8 mouse cellular contexts compared by ENCODE assay signal in the genomic region with DNA sequence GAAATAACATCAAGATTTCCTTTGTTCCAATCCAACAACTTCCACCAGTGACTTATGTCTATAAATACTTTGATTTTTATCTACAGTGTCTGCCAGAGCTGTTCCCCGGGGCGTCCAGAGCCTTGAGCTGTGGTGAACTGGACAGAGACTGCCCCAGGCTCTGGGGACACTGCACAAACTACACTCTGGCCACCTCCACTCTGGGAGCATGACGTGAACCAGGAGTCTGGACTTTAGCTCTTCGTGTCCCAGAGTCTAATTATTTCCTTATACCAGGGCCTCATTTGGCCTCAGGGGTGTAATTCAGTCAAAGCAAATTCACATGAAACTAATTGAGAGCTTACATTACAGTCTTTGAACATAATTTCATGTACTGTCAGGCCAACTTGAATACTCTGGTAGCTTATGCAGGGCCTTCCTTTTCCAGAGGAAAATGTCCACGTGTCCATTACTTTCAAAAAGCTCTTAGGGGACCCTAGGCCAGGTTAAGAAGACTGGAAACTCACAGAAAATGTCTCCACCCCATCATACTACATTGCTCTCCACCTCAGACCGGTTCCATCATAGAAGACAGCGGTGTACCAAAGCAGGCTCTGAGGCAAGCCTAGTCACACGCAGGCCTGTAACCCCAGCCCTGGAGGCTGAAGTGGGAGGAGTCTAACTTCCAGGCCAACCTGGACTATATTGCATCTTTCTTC. TPM values are rescaled to one million over a fixed set of nuclear protein-coding genes. Genes with fewer than 3 reads are reported as not detected.
DNase-seq lines count a peak whose midpoint lies in the region; ATAC-seq and TF ChIP-seq lines count a peak whose summit lies in the region.

No protein-coding gene starts in this region.

- no peak for TF ChIP-seq POLR2A in cerebellum, adult 2 months (IDR thresholded peaks at IDR 0.05; ENCODE audit: borderline replicate concordance, insufficient read depth, low read length)

- 0 out of 2 replicates have a peak, but pooled peaks cover 3% of the 10 kb centered on the region for H3K4me1 ChIP-seq in kidney, embryonic 14.5 days (ENCODE audit: control insufficient read depth, insufficient read depth, low read length)
- no peaks in the 10 kb centered on the region for H3K4me1 ChIP-seq in intestine, embryonic 15.5 days (replicated peaks)
- peaks cover 77% of the 10 kb centered on the region for H3K4me1 ChIP-seq in liver, embryonic 15.5 days (replicated peaks)
- H3K4me1 ChIP-seq in cerebellum, adult 2 months (ENCODE audit: control insufficient read depth, insufficient read depth, low read length) = no peaks in the 10 kb centered on the region; the same call in 1 of the 2 replicates

- no peaks in the 10 kb centered on the region for H3K27me3 ChIP-seq in kidney, embryonic 14.5 days (ENCODE audit: control insufficient read depth, insufficient read depth, low read length)
- no peaks in the 10 kb centered on the region for H3K27me3 ChIP-seq in intestine, embryonic 15.5 days (replicated peaks)
- H3K27me3 ChIP-seq in liver, embryonic 15.5 days = no peaks in the 10 kb centered on the region
- no peaks in the 10 kb centered on the region for H3K27me3 ChIP-seq in cerebellum, adult 2 months (ENCODE audit: control insufficient read depth, insufficient read depth, low read length)

- H3K4me3 ChIP-seq in kidney, embryonic 14.5 days (ENCODE audit: low read length) = no peak overlapping the region
- H3K4me3 ChIP-seq in intestine, embryonic 15.5 days (replicated peaks) = no peak overlapping the region
- H3K4me3 ChIP-seq in liver, embryonic 15.5 days (replicated peaks) = no peak overlapping the region
- H3K4me3 ChIP-seq in cerebellum, adult 2 months (replicated peaks; ENCODE audit: insufficient read depth, low read depth, low read length) = no peak overlapping the region

- TF ChIP-seq CTCF in cerebellum, adult 2 months (IDR thresholded peaks at IDR 0.05; ENCODE audit: borderline replicate concordance, insufficient read depth, low read depth, low read length) = no peak

- no peak overlapping the region for H3K4me2 ChIP-seq in kidney, embryonic 14.5 days (replicated peaks; ENCODE audit: low read depth, low read length)
- no peak overlapping the region for H3K4me2 ChIP-seq in intestine, embryonic 15.5 days (replicated peaks)
- H3K4me2 ChIP-seq in liver, embryonic 15.5 days = 0 out of 2 replicates have a peak overlapping the region, but pooled peaks have one; percentile 52

- no peaks in the 10 kb centered on the region for H3K36me3 ChIP-seq in kidney, embryonic 14.5 days (ENCODE audit: control insufficient read depth, insufficient read depth, low read length)
- no peaks in the 10 kb centered on the region for H3K36me3 ChIP-seq in intestine, embryonic 15.5 days
- H3K36me3 ChIP-seq in liver, embryonic 15.5 days (replicated peaks) = no peaks in the 10 kb centered on the region

- no peak overlapping the region for H3K9ac ChIP-seq in kidney, embryonic 14.5 days (ENCODE audit: low read depth, low read length)
- H3K9ac ChIP-seq in intestine, embryonic 15.5 days = no peak overlapping the region
- no peak overlapping the region for H3K9ac ChIP-seq in liver, embryonic 15.5 days

- 46% methylated on average over 8 of the region's 8 CpGs for WGBS in kidney, embryonic 14.5 days
- WGBS in intestine, embryonic 15.5 days = 47% methylated on average over 8 of the region's 8 CpGs
- WGBS in liver, embryonic 15.5 days (ENCODE audit: insufficient replicate concordance) = 59% methylated on average over 8 of the region's 8 CpGs
- WGBS in cerebellum, adult 2 months = 87% methylated on average over 8 of the region's 8 CpGs

- DNase-seq in kidney, adult 18-20 months = no peak
- peak; percentile 61 for DNase-seq in adrenal gland, postnatal 14 days
- no peak for DNase-seq in cerebellum, postnatal 14 days
- DNase-seq in cerebellum, adult 18-20 months = no peak
- DNase-seq in cerebellum, adult 2 months = no peak

- peak; percentile 89; the same call in 1 of the 2 replicates for ATAC-seq in kidney, embryonic 14.5 days (ENCODE audit: low FRiP score, low TSS enrichment)
- ATAC-seq in intestine, embryonic 15.5 days = peak; percentile 84
- ATAC-seq in liver, embryonic 15.5 days (ENCODE audit: insufficient read depth) = no peak

- H3K9me3 ChIP-seq in kidney, embryonic 14.5 days (ENCODE audit: control insufficient read depth, low read length) = no peaks in the 10 kb centered on the region
- H3K9me3 ChIP-seq in intestine, embryonic 15.5 days = no peaks in the 10 kb centered on the region
- H3K9me3 ChIP-seq in liver, embryonic 15.5 days (replicated peaks) = no peaks in the 10 kb centered on the region

- H3K27ac ChIP-seq in kidney, embryonic 14.5 days (ENCODE audit: low read depth, low read length) = peak overlapping the region; percentile 11; the same call in 1 of the 2 replicates
- H3K27ac ChIP-seq in intestine, embryonic 15.5 days = peak overlapping the region; percentile 38
- H3K27ac ChIP-seq in liver, embryonic 15.5 days (replicated peaks) = peak overlapping the region; percentile 74
- H3K27ac ChIP-seq in cerebellum, adult 2 months (ENCODE audit: insufficient read depth, low read length) = no peak overlapping the region

RNA-seq across cellular contexts. Expression of a gene that starts 9.9 kb away (rescaled TPM):
- polyA plus RNA-seq in kidney, embryonic 14.5 days (2014; fragmentation: Nextera tagmentation; extraction: Ambion mirVana) = 4.2 and 9.2 TPM in 2 replicates
- 24.6 and 29.7 TPM in 2 replicates for total RNA-seq in adrenal gland, postnatal 14 days (2021)
- 36.1 and 37.4 TPM in 2 replicates for polyA plus RNA-seq in intestine, embryonic 15.5 days (2015; fragmentation: Nextera tagmentation; extraction: Ambion mirVana)
- 79.2 and 87.6 TPM in 2 replicates for polyA plus RNA-seq in liver, embryonic 15.5 days (2015; fragmentation: Nextera tagmentation; extraction: Ambion mirVana)
- 3.6 and 5.0 TPM in 2 replicates for polyA plus RNA-seq in cerebellum, adult 2 months (2012; rRNA removed)
